Mouse (Mus musculus) heart, embryonic 14.5 days (tissue): ENCODE measurements around the gene Maoa. TPM values are rescaled to one million over a fixed set of nuclear protein-coding genes. Genes with fewer than 3 reads are reported as not detected.

Experiments
- ATAC-seq: fragments of 200-750 bp; cut with Nextera tagmentation; 2 replicates; pipeline ENCODE4 v1.8.0; 2017; ENCODE audit warnings: low read depth, moderate TSS enrichment; ENCODE audit not compliant: insufficient number of reproducible peaks, insufficient read depth, low FRiP score
- H3K27ac ChIP-seq, 2 experiments: fragments of 200-500 bp in 1 of 2; fragments of 300-500 bp in 1 of 2; sonication (generic) in 1 of 2; replicated peaks in 1 of 2; 2 replicates each; pipeline ENCODE4 v1.5.1; 2012 to 2014; ENCODE audit warnings: low read depth in 2 of 2, low read length in 2 of 2, control low read depth in 1 of 2, mild to moderate bottlenecking in 1 of 2, mixed read lengths in 1 of 2; ENCODE audit not compliant: control insufficient read depth in 1 of 2, insufficient read depth in 1 of 2
- H3K27me3 ChIP-seq: fragments of 300-500 bp; sonication (generic); 2 replicates; pipeline ENCODE4 v1.6.1; 2014; ENCODE audit warnings: mild to moderate bottlenecking, low read length, control low read depth; ENCODE audit not compliant: control insufficient read depth, insufficient read depth
- H3K36me3 ChIP-seq: fragments of 300-500 bp; sonication (generic); 2 replicates; pipeline ENCODE4 v1.6.1; 2014; ENCODE audit warnings: mild to moderate bottlenecking, control low read depth, low read length, mixed read lengths; ENCODE audit not compliant: control insufficient read depth, insufficient read depth
- H3K4me1 ChIP-seq, 2 experiments: fragments of 200-500 bp in 1 of 2; fragments of 300-500 bp in 1 of 2; sonication (generic) in 1 of 2; 2 replicates each; pipeline ENCODE4 v1.6.1; 2012 to 2014; ENCODE audit warnings: low read length in 2 of 2, control low read depth in 1 of 2, mixed read lengths in 1 of 2; ENCODE audit not compliant: control insufficient read depth in 2 of 2, insufficient read depth in 2 of 2
- H3K4me2 ChIP-seq: fragments of 300-500 bp; sonication (generic); 2 replicates; pipeline ENCODE4 v1.6.1; 2014; ENCODE audit warnings: mild to moderate bottlenecking, low read length
- H3K4me3 ChIP-seq, 2 experiments: fragments of 200-500 bp in 1 of 2; fragments of 300-500 bp in 1 of 2; sonication (generic) in 1 of 2; 2 replicates each; pipeline ENCODE4 v1.5.1; 2012 to 2014; ENCODE audit warnings: low read length in 2 of 2, mild to moderate bottlenecking in 2 of 2, control low read depth in 1 of 2, low read depth in 1 of 2, moderate library complexity in 1 of 2; ENCODE audit not compliant: control insufficient read depth in 1 of 2, insufficient read depth in 1 of 2
- H3K9ac ChIP-seq: fragments of 300-500 bp; sonication (generic); 2 replicates; pipeline ENCODE4 v1.6.1; 2014; ENCODE audit warnings: mild to moderate bottlenecking, low read length
- H3K9me3 ChIP-seq: fragments of 300-500 bp; sonication (generic); 2 replicates; pipeline ENCODE4 v1.6.1; 2016; ENCODE audit warnings: low read length, control low read depth; ENCODE audit not compliant: control insufficient read depth
- WGBS: fragments of 180-500 bp; shearing (Covaris S2); extraction: QIAGEN DNeasy Blood & Tissue Kit; methylation state at CpG from one replicate; pipeline ENCODE4 v1.1.7; 2014; 5-methylcytosine and 5-hydroxymethylcytosine counted together
- polyA plus RNA-seq: library from polyadenylated mRNA; unstranded; fragments of >200 nt; fragmentation: Nextera tagmentation; extraction: Ambion mirVana; gene quantifications from 2 replicates; pipeline ENCODE4 v1.2.1, GENCODE M21; 2014

Maoa gene
- 6.9 and 7.4 TPM in 2 replicates for polyA plus RNA-seq

DNA sequence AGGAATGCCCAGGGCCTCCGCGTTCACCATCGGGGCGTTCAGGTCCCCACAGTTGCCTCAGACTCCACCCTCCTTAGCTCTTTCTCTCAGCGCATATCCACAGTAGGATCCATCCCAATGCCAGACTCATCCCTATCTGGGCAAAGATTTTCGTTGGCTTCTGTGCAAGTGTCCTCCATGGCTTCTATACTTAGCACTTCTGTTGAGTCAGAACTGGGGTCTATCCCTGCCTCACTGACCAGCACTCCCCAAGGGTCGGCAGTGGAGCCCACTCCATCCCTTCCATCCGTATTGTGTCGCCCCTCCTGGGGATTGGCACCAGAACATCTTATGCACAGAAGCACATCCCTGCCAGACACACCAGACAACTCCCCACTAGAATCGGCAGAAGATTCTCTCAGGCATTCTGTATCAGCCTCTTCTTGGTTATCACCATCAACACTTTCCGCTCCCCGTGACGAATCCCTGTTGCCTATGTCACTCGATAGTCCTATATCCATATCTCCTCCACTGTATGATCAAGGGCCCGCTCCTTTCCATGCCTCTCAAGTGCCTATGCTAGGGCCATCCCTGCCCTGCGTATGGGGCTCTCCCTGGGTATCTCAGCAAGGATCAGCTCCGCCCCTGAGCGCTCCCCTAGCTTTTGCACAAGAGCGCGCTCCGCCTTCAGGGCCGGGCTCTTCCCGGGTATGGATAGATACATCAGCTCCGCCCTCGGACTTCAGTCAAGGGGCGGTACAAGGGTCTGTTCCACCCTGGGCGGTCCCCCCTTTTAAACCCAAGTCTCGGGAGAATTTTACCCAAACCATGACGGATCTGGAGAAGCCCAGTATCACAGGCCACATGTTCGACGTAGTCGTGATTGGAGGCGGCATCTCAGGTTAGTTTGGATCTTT, at the start of gene Maoa:
TSS of gene Maoa (plus strand) at position 665 of the 896 bp plus-strand sequence.
- peak; percentile 71 for ATAC-seq
- peak within 1 kb of the TSS; percentile 78 for H3K4me2 ChIP-seq
- H3K27me3 ChIP-seq = no peaks in the 10 kb centered on the region
- no peaks in the 10 kb centered on the region for H3K4me1 ChIP-seq
- H3K4me3 ChIP-seq = peak within 1 kb of the TSS; percentile 43 to 64
- H3K9ac ChIP-seq = peak within 1 kb of the TSS; percentile 61
- 15% methylated on average over 33 of the region's 33 CpGs for WGBS
- no peaks in the 10 kb centered on the region for H3K36me3 ChIP-seq
- H3K9me3 ChIP-seq = no peaks in the 10 kb centered on the region
- H3K27ac ChIP-seq = peak within 1 kb of the TSS; percentile 52 to 74

DNA sequence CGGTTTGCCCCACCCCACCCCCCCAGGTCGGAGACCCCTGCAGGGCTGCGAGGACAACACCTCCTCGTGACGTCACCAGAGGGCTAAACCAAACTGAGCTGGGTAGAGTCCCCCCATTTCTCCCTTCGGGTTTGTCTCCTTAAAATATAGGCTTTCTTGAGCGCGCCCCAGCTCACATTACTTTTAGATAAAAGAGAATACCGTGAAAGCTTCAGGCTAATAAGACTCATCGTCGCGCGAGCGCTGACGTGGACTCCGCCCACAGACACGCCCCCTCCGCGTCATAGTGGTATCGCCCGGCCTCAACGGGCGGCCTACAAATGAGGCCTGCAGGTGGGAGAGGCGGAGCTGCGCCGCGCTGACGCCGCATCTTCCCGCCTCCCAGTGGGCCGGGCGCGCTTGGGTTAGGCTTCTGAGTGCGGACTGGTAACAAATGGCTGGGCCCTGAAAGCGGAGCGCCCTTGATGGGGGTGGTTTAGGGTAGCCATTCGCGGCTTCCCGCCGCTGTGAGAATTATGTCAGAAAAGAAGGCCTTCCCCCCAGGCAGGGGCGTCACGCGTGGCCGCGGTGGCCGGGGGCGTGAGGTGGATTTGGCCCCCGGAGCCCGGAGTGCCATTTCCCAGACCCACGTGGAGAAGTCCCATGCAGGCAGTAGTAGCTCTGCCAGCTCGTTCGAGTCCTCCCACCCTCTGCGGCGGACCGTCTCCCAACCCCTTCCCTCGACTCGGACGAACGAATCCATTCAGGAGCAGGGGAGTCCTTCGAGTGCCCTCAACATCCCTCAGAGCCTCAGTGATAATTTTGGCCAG, 1.1 kb upstream of the Maoa start:
- Histone ChIP-seq H3K4me2 (peak overlapping the region; percentile 78), H3K4me3 (peak overlapping the region; percentile 43 to 64), H3K27me3 (no peaks in the 10 kb centered on the region), H3K4me1 (no peaks in the 10 kb centered on the region), H3K9ac (peak overlapping the region; percentile 61), H3K9me3 (no peaks in the 10 kb centered on the region), H3K36me3 (no peaks in the 10 kb centered on the region), H3K27ac (peak overlapping the region; percentile 52 to 86)
- peak; percentile 96 for ATAC-seq
- WGBS = 18% methylated on average over 60 of the region's 60 CpGs

DNA sequence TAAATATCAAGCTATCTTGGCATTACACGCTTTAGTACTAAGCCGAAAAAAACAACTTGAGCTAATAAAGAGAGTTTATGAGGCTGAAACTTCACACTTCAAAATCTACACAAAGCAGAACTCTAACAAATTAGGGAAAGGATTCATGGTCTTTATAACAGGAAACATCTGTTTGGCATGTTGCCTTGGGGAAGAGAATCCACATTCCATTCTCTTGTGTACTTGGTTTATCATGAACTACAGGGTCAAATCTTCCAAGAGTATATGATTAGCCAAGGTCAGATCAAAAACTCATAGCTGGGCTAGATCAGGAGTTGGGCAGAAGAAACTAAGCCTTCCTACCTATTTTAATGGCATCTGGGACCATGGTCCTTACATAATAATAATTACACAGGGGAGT, 37.0 kb downstream of the Maoa start:
- H3K9me3 ChIP-seq = no peaks in the 10 kb centered on the region
- no peak overlapping the region for H3K27ac ChIP-seq
- H3K9ac ChIP-seq = no peak overlapping the region
- no peaks in the 10 kb centered on the region for H3K4me1 ChIP-seq
- H3K4me2 ChIP-seq = no peak overlapping the region
- no peaks in the 10 kb centered on the region for H3K36me3 ChIP-seq
- no peak for ATAC-seq
- WGBS = 76% methylated on average over 2 of the region's 2 CpGs
- H3K4me3 ChIP-seq = no peak overlapping the region
- H3K27me3 ChIP-seq = no peaks in the 10 kb centered on the region

DNA sequence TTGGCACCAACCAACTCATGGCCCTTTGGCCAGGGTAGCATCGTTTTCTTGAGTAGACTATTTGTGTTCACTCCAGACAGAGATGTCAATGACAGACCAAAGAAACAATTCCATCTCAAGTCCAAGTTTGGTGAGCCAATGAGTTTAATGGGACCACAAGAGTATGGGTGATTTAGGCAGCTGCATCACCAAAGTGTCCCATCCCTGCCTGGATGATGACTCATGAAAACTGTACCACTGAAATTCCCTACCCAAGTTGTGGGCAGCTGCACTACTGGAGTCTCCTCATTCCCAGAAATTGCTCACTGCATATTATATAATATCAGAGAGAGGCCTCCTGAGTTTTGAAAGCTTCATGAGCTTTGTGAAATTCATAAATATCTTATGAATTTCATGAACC, 86.6 kb downstream of the Maoa start:
- no peaks in the 10 kb centered on the region for H3K9me3 ChIP-seq
- no peaks in the 10 kb centered on the region for H3K36me3 ChIP-seq
- H3K27me3 ChIP-seq = no peaks in the 10 kb centered on the region
- no peak overlapping the region for H3K9ac ChIP-seq
- 79% methylated on average over 1 of the region's 1 CpGs for WGBS
- H3K27ac ChIP-seq = no peak overlapping the region
- no peak for ATAC-seq
- H3K4me1 ChIP-seq = no peaks in the 10 kb centered on the region
- H3K4me2 ChIP-seq = no peak overlapping the region
- H3K4me3 ChIP-seq = no peak overlapping the region

DNA sequence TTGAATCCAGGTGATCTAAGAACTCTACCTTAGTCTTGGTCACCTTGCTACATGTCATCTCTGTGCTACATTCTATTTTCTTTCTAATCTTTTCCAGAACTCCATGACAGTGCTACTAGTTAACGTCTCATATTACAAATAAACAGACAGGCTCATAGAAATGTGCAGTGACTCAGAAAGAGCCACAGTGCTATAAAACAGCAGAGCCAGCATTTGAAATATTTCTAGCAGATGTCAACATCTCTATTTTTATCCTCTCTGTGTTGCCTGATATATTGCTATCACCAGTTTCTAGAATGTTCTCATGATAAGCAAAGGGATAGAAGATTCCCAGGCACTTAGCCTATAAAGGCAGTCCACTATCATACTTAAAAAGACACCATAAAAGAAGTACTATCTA, 94.5 kb downstream of the Maoa start:
- H3K27ac ChIP-seq = no peak overlapping the region
- 38% methylated on average over 1 of the region's 1 CpGs for WGBS

More for the DNA sequence above, 94.5 kb downstream of the Maoa start:
- H3K9me3 ChIP-seq = no peaks in the 10 kb centered on the region
- ATAC-seq = no peak
- no peaks in the 10 kb centered on the region for H3K27me3 ChIP-seq
- H3K4me2 ChIP-seq = no peak overlapping the region
- no peak overlapping the region for H3K4me3 ChIP-seq
- H3K9ac ChIP-seq = no peak overlapping the region
- no peaks in the 10 kb centered on the region for H3K36me3 ChIP-seq
- no peaks in the 10 kb centered on the region for H3K4me1 ChIP-seq

Other genes with a start within 250 kb of the Maoa start
- not detected in 2 replicates for gene Cypt1, start 96.8 kb upstream of the Maoa start, polyA plus RNA-seq
- 13.2 and 14.5 TPM in 2 replicates for gene Maob, start 197.7 kb downstream of the Maoa start, polyA plus RNA-seq